ENCODE assay signal across 9 mouse cellular contexts in genomic region chr12:112449144-112449827, GRCm38 (mm10). TPM values are rescaled to one million over a fixed set of nuclear protein-coding genes. Genes with fewer than 3 reads are reported as not detected.
DNase-seq lines count a peak whose midpoint lies in the region; ATAC-seq and TF ChIP-seq lines count a peak whose summit lies in the region.
"Had no signal": no experiment of that assay in that cellular context is flagged by ENCODE, and none has a peak within 500 bp of the region (broad histone marks: within the 10 kb centered on the region; RNA-seq: fewer than 3 reads in every experiment).

No protein-coding gene starts in this region.

- no peak for ATAC-seq in intestine, embryonic 14.5 days (replicated peaks; ENCODE audit: low FRiP score, low TSS enrichment, low read depth)
- ATAC-seq in intestine, postnatal 0 days: no peak
- no peak for ATAC-seq in neural tube, embryonic 15.5 days (ENCODE audit: low FRiP score)

- TF ChIP-seq CTCF in intestine, postnatal 0 days (IDR thresholded peaks at IDR 0.05; ENCODE audit: low read depth): no peak
- no peak for TF ChIP-seq CTCF in cortical plate, adult 2 months (IDR thresholded peaks at IDR 0.05; ENCODE audit: extremely low read depth, insufficient read depth, low read length)
- TF ChIP-seq CTCF in layer of hippocampus, adult 2 months (conservative IDR thresholded peaks at IDR 0.05): no peak

- peaks cover 4% of the 10 kb centered on the region; the same call in 1 of the 2 replicates for H3K9me3 ChIP-seq in intestine, embryonic 14.5 days (ENCODE audit: control insufficient read depth, low read length)
- H3K9me3 ChIP-seq in intestine, postnatal 0 days (ENCODE audit: control insufficient read depth): no peaks in the 10 kb centered on the region
- no peaks in the 10 kb centered on the region for H3K9me3 ChIP-seq in neural tube, embryonic 15.5 days (replicated peaks)

- H3K9ac ChIP-seq in intestine, embryonic 14.5 days (ENCODE audit: low read length): no peak overlapping the region
- no peak overlapping the region for H3K9ac ChIP-seq in intestine, postnatal 0 days (ENCODE audit: low read depth, low read length)
- no peak overlapping the region for H3K9ac ChIP-seq in neural tube, embryonic 15.5 days (replicated peaks)

- H3K27me3 ChIP-seq in intestine, embryonic 14.5 days (replicated peaks; ENCODE audit: control insufficient read depth, insufficient read depth, low read length): no peaks in the 10 kb centered on the region
- no peaks in the 10 kb centered on the region for H3K27me3 ChIP-seq in intestine, postnatal 0 days (replicated peaks; ENCODE audit: control insufficient read depth, insufficient read depth, low read length)
- no peaks in the 10 kb centered on the region for H3K27me3 ChIP-seq in neural tube, embryonic 15.5 days (replicated peaks)

- 44% methylated on average over 18 of the region's 18 CpGs for WGBS in intestine, embryonic 14.5 days
- 47% methylated on average over 18 of the region's 18 CpGs for WGBS in intestine, postnatal 0 days
- 50% methylated on average over 18 of the region's 18 CpGs for WGBS in neural tube, embryonic 15.5 days

- no peak overlapping the region for H3K4me2 ChIP-seq in intestine, embryonic 14.5 days (ENCODE audit: low read length)
- no peak overlapping the region for H3K4me2 ChIP-seq in intestine, postnatal 0 days (replicated peaks; ENCODE audit: low read depth)
- H3K4me2 ChIP-seq in neural tube, embryonic 15.5 days: no peak overlapping the region

- DNase-seq in intestine, embryonic 14.5 days (ENCODE audit: low spot score): no peak
- DNase-seq in layer of hippocampus, adult 2 months (ENCODE audit: low spot score in 2 of 2): peak; percentile 72 to 78
- DNase-seq in adrenal gland, postnatal 10 days: no peak
- no peak for DNase-seq in spleen, postnatal 4 days (ENCODE audit: low spot score in 2 of 2)
- no peak for DNase-seq in c-Kit-positive CD71-positive TER-119-positive erythroid progenitor cells, embryonic 14.5 days (ENCODE audit: low spot score)

- peaks cover 11% of the 10 kb centered on the region; the same call in 1 of the 2 replicates for H3K4me1 ChIP-seq in intestine, embryonic 14.5 days (replicated peaks; ENCODE audit: control insufficient read depth, insufficient read depth, low read length)
- no peaks in the 10 kb centered on the region for H3K4me1 ChIP-seq in intestine, postnatal 0 days (replicated peaks; ENCODE audit: control insufficient read depth, insufficient read depth, low read length)
- H3K4me1 ChIP-seq in cortical plate, adult 2 months (ENCODE audit: control insufficient read depth, insufficient read depth, low read length): no peaks in the 10 kb centered on the region
- H3K4me1 ChIP-seq in neural tube, embryonic 15.5 days: peaks cover 14% of the 10 kb centered on the region; the same call in 1 of the 2 replicates

- TF ChIP-seq POLR2A in cortical plate, adult 2 months (IDR thresholded peaks at IDR 0.05; ENCODE audit: extremely low read depth, insufficient read depth, low read length): no peak

- no peaks in the 10 kb centered on the region for H3K36me3 ChIP-seq in intestine, embryonic 14.5 days (ENCODE audit: control insufficient read depth, insufficient read depth, low read length)
- H3K36me3 ChIP-seq in intestine, postnatal 0 days (ENCODE audit: control insufficient read depth, insufficient read depth): no peaks in the 10 kb centered on the region
- H3K36me3 ChIP-seq in neural tube, embryonic 15.5 days: no peaks in the 10 kb centered on the region

- no peak overlapping the region for H3K4me3 ChIP-seq in intestine, embryonic 14.5 days (ENCODE audit: low read depth, low read length)
- no peak overlapping the region for H3K4me3 ChIP-seq in intestine, postnatal 0 days (ENCODE audit: low read depth, low read length)
- no peak overlapping the region for H3K4me3 ChIP-seq in cortical plate, adult 2 months (ENCODE audit: insufficient read depth, low read length)
- peak overlapping the region; percentile 13; the same call in 1 of the 2 replicates for H3K4me3 ChIP-seq in layer of hippocampus, adult 2 months
- no peak overlapping the region for H3K4me3 ChIP-seq in neural tube, embryonic 15.5 days (replicated peaks)

- peak overlapping the region; percentile 51; the same call in 1 of the 2 replicates for H3K27ac ChIP-seq in intestine, embryonic 14.5 days (ENCODE audit: low read depth)
- no peak overlapping the region for H3K27ac ChIP-seq in intestine, postnatal 0 days (ENCODE audit: low read depth, low read length)
- peak overlapping the region; percentile 23; the same call in 1 of the 2 replicates for H3K27ac ChIP-seq in cortical plate, adult 2 months (ENCODE audit: insufficient read depth, low read length)
- H3K27ac ChIP-seq in layer of hippocampus, adult 2 months: peak overlapping the region; percentile 70; the same call in 1 of the 2 replicates
- H3K27ac ChIP-seq in neural tube, embryonic 15.5 days (replicated peaks): peak overlapping the region; percentile 65

RNA-seq across cellular contexts. Expression of gene A530016L24Rik, which starts 40.0 kb away (rescaled TPM):
- polyA plus RNA-seq in intestine, embryonic 14.5 days (2014; fragmentation: Nextera tagmentation; extraction: Ambion mirVana): 0.41 and 0.60 TPM in 2 replicates
- 0.07 and 0.22 TPM in 2 replicates for polyA plus RNA-seq in intestine, postnatal 0 days (2015; fragmentation: Nextera tagmentation; extraction: Ambion mirVana)
- 0.06 TPM in 1 of 2 replicates, not detected in the other for polyA plus RNA-seq in cortical plate, adult 2 months (2012; rRNA removed)
- under 1 TPM; 0.13 to 0.25 TPM for total RNA-seq in layer of hippocampus, adult 2 months (2021)
- polyA plus RNA-seq in neural tube, embryonic 15.5 days (2015; fragmentation: Nextera tagmentation; extraction: Ambion mirVana): 0.06 and 0.20 TPM in 2 replicates
- 10 to 100 TPM; 16.2 to 22.6 TPM for total RNA-seq in adrenal gland, postnatal 10 days (2021)
- polyA plus RNA-seq: neural tube, embryonic 11.5 days had no signal

Comparison
In these comparisons a context has a peak if more than half of its experiments do, and no peak if none do; other contexts are left out.
1. DNase-seq: peak in layer of hippocampus, adult 2 months (2 of 2); none in intestine, embryonic 14.5 days (single experiment), adrenal gland, postnatal 10 days (single experiment), spleen, postnatal 4 days (0 of 2) and c-Kit-positive CD71-positive TER-119-positive erythroid progenitor cells, embryonic 14.5 days (single experiment).